Mouse (Mus musculus): ENCODE results near the gene Sec31b. TPM values are rescaled to one million over a fixed set of nuclear protein-coding genes. Genes with fewer than 3 reads are reported as not detected.

Gene Sec31b
- polyA plus RNA-seq, 1 experiment from 2014 or later, result 0.41 TPM

- ATAC-seq (ENCODE audit: low FRiP score), result no peak
- Histone ChIP-seq H3K4me2 (no peak overlapping the region), H3K4me1 (no peaks in the 10 kb centered on the region), H3K9ac (replicated peaks) (no peak overlapping the region), H3K9me3 (replicated peaks) (no peaks in the 10 kb centered on the region), H3K27ac (replicated peaks) (no peak overlapping the region), H3K4me3 (replicated peaks) (no peak overlapping the region), H3K27me3 (replicated peaks) (no peaks in the 10 kb centered on the region), H3K36me3 (no peaks in the 10 kb centered on the region)
- 83% methylated on average over 6 of the region's 6 CpGs for WGBS
These were observed 15.6 kb downstream of the Sec31b start for GRCm38 (mm10) chr19:44530018-44530417.

GRCm38 (mm10) chr19:44525551-44526205 is 20.0 kb downstream of the Sec31b start:
- H3K4me3 ChIP-seq (replicated peaks), result no peak overlapping the region
- 83% methylated on average over 9 of the region's 9 CpGs for WGBS
- ATAC-seq (ENCODE audit: low FRiP score), result no peak

DNA sequence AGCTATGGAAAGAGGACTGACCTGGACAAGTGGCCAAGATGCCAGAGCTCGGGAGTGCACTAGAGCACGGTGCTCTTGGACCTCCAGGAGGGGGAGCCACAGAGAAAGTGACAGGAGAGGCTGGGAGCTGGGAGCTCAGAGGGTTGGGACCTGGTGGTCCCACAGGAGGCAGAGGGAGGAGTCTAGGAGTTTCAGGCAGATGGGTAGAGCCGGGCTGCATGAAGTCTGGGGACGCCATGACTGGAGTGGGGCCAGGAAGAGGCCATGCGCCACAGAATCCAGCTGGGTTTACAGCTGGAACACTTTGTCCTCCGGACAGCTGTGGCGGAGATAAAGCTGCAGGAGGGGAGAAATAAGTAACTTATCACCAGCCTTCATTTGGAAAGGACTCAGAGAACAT is 26.5 kb downstream of the Sec31b start:
- no peaks in the 10 kb centered on the region for H3K36me3 ChIP-seq
- H3K4me1 ChIP-seq, result peaks cover 17% of the 10 kb centered on the region
- 12% methylated on average over 7 of the region's 7 CpGs for WGBS
- ATAC-seq (ENCODE audit: low FRiP score), result no peak
- H3K9me3 ChIP-seq (replicated peaks), result no peaks in the 10 kb centered on the region
- no peak overlapping the region for H3K4me2 ChIP-seq
- H3K27ac ChIP-seq (replicated peaks), result no peak overlapping the region
- H3K4me3 ChIP-seq (replicated peaks), result no peak overlapping the region
- H3K9ac ChIP-seq (replicated peaks), result no peak overlapping the region
- H3K27me3 ChIP-seq (replicated peaks), result peaks cover 37% of the 10 kb centered on the region

More at GRCm38 (mm10) chr19:44525551-44526205, 20.0 kb downstream of the Sec31b start:
- no peak overlapping the region for H3K9ac ChIP-seq (replicated peaks)
- no peak overlapping the region for H3K27ac ChIP-seq (replicated peaks)
- no peaks in the 10 kb centered on the region for H3K4me1 ChIP-seq
- no peak overlapping the region for H3K4me2 ChIP-seq
- no peaks in the 10 kb centered on the region for H3K27me3 ChIP-seq (replicated peaks)
- no peaks in the 10 kb centered on the region for H3K36me3 ChIP-seq
- no peaks in the 10 kb centered on the region for H3K9me3 ChIP-seq (replicated peaks)

GRCm38 (mm10) chr19:44517996-44518768 is 27.5 kb downstream of the Sec31b start:
- Histone ChIP-seq H3K4me2 (no peak overlapping the region), H3K4me1 (peaks cover 18% of the 10 kb centered on the region), H3K36me3 (no peaks in the 10 kb centered on the region), H3K27me3 (replicated peaks) (peaks cover 44% of the 10 kb centered on the region), H3K9ac (replicated peaks) (no peak overlapping the region), H3K9me3 (replicated peaks) (no peaks in the 10 kb centered on the region), H3K27ac (replicated peaks) (no peak overlapping the region), H3K4me3 (replicated peaks) (no peak overlapping the region)
- 55% methylated on average over 12 of the region's 12 CpGs for WGBS
- no peak for ATAC-seq (ENCODE audit: low FRiP score)

GRCm38 (mm10) chr19:44515769-44516168 is 29.9 kb downstream of the Sec31b start:
- ATAC-seq (ENCODE audit: low FRiP score), result no peak
- WGBS, result 38% methylated on average over 6 of the region's 6 CpGs
- no peak overlapping the region for H3K27ac ChIP-seq (replicated peaks)

DNA sequence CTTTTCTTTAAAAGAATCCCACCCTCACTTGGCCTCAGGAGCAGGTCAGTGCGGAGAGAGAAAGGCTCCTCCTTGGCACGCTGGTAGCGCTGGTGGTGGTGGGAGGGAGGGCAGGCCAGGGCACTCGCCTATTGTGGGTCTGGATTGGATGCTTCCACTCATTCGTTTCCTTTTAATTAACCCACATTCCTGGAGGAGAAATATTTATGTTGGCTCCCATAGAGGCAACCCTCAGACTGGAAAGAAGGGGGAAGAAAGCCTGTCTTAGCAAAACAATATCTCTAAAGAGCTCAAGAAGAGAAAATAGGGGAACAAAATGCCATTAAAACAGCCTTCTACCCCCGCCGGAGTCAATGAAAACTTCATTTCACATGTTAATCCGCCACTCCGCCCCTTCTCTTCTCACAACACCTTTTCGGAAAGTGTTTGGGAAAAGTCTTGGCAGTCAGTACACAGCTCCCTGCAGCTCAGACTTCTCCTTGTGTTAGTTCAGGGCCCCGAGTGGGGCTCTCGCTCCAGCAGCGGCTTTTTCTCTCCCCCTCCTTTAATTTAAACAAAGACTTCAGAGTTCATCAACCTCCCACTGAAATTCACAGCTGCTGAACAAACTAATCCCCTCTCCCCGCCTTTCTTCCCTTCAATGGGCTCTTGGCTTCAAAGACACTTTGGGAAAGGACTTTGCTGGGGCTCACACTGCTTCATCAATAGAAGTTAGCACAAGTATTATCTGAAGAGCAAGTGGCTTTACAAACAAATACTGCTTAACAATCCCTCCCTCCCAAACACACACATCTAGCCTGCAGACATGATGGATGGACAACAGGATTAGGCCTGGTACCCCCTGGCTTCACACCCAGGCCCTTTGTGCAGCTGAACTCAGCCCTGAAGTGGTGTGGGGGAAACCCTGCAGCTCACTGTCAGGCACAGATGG is 30.9 kb downstream of the Sec31b start:
- Histone ChIP-seq H3K27ac (replicated peaks) (peak overlapping the region; percentile 14; the same call in 1 of the 2 replicates), H3K9me3 (replicated peaks) (no peaks in the 10 kb centered on the region), H3K27me3 (replicated peaks) (peaks cover 78% of the 10 kb centered on the region), H3K36me3 (no peaks in the 10 kb centered on the region), H3K9ac (replicated peaks) (no peak overlapping the region), H3K4me2 (no peak overlapping the region), H3K4me1 (peaks cover 46% of the 10 kb centered on the region), H3K4me3 (replicated peaks) (no peak overlapping the region)
- peak; percentile 53; the same call in 1 of the 2 replicates for ATAC-seq (ENCODE audit: low FRiP score)
- 7% methylated on average over 14 of the region's 14 CpGs for WGBS

More at GRCm38 (mm10) chr19:44515769-44516168, 29.9 kb downstream of the Sec31b start:
- H3K4me2 ChIP-seq, result no peak overlapping the region
- no peak overlapping the region for H3K9ac ChIP-seq (replicated peaks)
- peaks cover 68% of the 10 kb centered on the region for H3K27me3 ChIP-seq (replicated peaks)
- H3K4me3 ChIP-seq (replicated peaks), result no peak overlapping the region
- no peaks in the 10 kb centered on the region for H3K36me3 ChIP-seq
- no peaks in the 10 kb centered on the region for H3K9me3 ChIP-seq (replicated peaks)
- H3K4me1 ChIP-seq, result peaks cover 37% of the 10 kb centered on the region

GRCm38 (mm10) chr19:44513921-44514482 is 31.7 kb downstream of the Sec31b start:
- peaks cover 79% of the 10 kb centered on the region for H3K27me3 ChIP-seq (replicated peaks)
- WGBS, result 22% methylated on average over 7 of the region's 7 CpGs
- ATAC-seq (ENCODE audit: low FRiP score), result no peak
- no peaks in the 10 kb centered on the region for H3K9me3 ChIP-seq (replicated peaks)
- H3K4me3 ChIP-seq (replicated peaks), result no peak overlapping the region
- H3K4me2 ChIP-seq, result no peak overlapping the region
- H3K4me1 ChIP-seq, result peaks cover 44% of the 10 kb centered on the region
- no peaks in the 10 kb centered on the region for H3K36me3 ChIP-seq
- peak overlapping the region; percentile 14; the same call in 1 of the 2 replicates for H3K27ac ChIP-seq (replicated peaks)
- H3K9ac ChIP-seq (replicated peaks), result no peak overlapping the region

DNA sequence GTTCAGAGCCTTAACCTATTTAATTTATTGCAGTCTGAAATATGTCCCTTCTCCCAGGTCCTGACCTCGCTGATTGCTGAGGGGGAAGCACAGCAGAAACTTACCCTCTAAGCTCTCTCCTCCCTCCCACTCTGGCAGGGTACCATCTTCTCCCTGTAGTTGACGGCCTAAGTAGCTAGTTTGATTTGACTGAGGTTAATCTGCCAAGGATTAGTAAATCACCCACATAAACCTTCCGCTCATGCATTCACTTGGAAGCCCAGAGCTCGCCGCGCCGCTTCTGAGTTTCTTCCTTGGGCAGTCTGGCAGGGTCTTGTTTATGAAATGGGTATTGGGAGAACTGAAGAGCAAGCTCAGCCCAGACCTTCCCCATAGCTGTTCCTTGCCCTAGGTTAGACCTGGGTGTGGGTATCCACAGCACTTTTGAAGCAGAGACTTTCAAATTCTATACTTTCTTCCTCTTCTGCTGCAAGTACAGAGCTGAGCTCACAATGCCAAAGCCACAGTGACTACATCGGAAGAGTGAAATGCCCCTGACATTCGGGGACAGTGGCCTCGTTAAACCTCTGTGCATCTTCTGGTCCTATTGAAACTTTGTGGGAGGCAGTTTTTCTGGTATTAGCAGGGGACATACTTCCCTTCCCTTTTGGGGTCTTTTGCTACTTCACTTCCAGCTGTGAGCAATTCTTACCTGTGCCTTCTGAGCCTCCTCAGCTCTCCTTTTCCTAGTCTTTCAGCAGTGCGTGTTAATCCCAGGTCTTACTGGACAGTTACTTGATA is 32.4 kb downstream of the Sec31b start:
- WGBS, result 21% methylated on average over 11 of the region's 11 CpGs
- Histone ChIP-seq H3K9ac (replicated peaks) (no peak overlapping the region), H3K27me3 (replicated peaks) (peaks cover 77% of the 10 kb centered on the region), H3K4me1 (peaks cover 44% of the 10 kb centered on the region), H3K4me3 (replicated peaks) (no peak overlapping the region), H3K9me3 (replicated peaks) (no peaks in the 10 kb centered on the region), H3K36me3 (no peaks in the 10 kb centered on the region), H3K27ac (replicated peaks) (no peak overlapping the region), H3K4me2 (no peak overlapping the region)
- ATAC-seq (ENCODE audit: low FRiP score), result no peak

GRCm38 (mm10) chr19:44512601-44513000 is 33.1 kb downstream of the Sec31b start:
- H3K4me3 ChIP-seq (replicated peaks), result no peak overlapping the region
- no peak overlapping the region for H3K9ac ChIP-seq (replicated peaks)
- 33% methylated on average over 5 of the region's 5 CpGs for whole genome bisulfite sequencing
- no peak for ATAC-seq (ENCODE audit: low FRiP score)
- no peaks in the 10 kb centered on the region for H3K9me3 ChIP-seq (replicated peaks)
- H3K27ac ChIP-seq (replicated peaks), result no peak overlapping the region
- H3K36me3 ChIP-seq, result no peaks in the 10 kb centered on the region
- H3K4me1 ChIP-seq, result peaks cover 44% of the 10 kb centered on the region
- no peak overlapping the region for H3K4me2 ChIP-seq
- peaks cover 70% of the 10 kb centered on the region for H3K27me3 ChIP-seq (replicated peaks)

DNA sequence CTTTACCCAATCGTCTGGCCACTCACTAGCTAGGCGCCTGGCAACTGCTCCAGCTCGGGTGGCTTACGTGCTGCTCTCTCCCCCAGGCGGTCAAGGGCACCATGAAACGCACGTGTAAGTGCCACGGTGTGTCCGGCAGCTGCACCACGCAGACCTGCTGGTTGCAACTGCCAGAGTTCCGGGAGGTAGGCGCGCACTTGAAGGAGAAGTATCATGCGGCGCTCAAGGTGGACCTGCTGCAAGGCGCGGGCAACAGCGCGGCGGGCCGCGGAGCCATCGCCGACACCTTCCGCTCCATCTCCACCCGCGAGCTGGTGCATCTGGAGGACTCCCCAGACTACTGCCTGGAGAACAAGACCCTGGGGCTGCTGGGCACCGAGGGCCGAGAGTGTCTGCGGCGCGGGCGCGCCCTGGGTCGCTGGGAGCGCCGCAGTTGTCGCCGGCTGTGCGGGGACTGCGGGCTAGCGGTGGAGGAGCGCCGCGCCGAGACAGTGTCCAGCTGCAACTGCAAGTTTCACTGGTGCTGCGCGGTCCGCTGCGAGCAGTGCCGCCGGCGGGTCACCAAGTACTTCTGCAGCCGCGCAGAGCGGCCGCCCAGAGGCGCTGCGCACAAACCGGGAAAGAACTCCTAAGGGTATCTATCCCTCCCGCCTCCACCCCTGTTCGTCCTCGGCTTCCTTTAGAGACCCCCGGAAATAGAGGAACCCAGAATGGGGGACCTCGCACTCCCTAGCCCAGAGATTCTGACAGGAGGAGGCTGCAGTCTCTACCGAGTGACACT is 34.0 kb downstream of the Sec31b start:
- peak; percentile 69; the same call in 1 of the 2 replicates for ATAC-seq (ENCODE audit: low FRiP score)
- under 1% methylated on average over 64 of the region's 66 CpGs for WGBS
- Histone ChIP-seq H3K4me3 (replicated peaks) (peak overlapping the region; percentile 54), H3K9ac (replicated peaks) (peak overlapping the region; percentile 48), H3K4me2 (peak overlapping the region; percentile 100), H3K27ac (replicated peaks) (no peak overlapping the region), H3K36me3 (no peaks in the 10 kb centered on the region), H3K4me1 (peaks cover 44% of the 10 kb centered on the region), H3K9me3 (replicated peaks) (no peaks in the 10 kb centered on the region), H3K27me3 (replicated peaks) (peaks cover 73% of the 10 kb centered on the region)
